Mouse (Mus musculus) MN1 (cell line): ENCODE data around the gene Cd36.

Source experiments
- DNase-seq: peaks from one replicate; pipeline ENCODE4 v3.0.0-alpha.2; 2016; ENCODE audit warnings: low spot score

Cd36 gene

DNA sequence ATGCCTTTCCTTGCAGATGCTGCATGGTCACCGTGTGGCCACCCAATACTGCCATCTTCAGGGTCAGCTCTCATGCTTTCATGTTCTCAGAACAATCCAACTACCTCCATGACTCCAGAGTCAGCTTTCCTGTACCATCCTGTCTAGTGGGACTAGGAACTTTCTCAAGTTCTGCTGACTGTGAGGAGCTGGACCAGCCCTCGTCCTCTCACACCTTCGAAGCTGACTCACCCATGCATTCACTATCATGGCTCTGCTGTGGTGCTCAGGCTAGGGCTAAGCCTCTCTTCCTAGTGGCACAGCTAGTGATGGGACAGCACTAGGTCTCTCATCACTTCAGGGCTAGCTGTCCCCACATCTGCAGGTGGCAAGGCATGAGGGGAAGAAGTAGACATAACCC is 30.7 kb downstream of the Cd36 start:
- no peak for DNase-seq

DNA sequence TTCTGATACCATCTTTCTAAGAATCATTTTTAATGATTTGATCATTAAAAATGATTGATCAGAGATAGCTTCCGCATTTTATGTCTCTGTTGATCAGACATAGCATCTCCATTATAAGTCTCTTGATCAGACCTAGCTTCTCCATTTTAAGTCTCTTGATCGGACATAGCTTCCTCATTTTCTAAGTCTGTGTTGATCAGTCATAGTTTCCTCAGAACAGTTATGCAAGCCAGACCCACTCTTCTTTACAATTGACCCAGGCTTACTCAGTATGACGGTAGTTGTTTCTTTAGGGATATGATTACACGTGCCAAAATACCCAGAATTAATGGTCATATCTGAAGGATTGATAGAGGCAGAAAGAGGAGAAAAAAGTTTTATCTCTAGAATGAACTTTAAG is 31.3 kb downstream of the Cd36 start:
- DNase-seq = no peak

DNA sequence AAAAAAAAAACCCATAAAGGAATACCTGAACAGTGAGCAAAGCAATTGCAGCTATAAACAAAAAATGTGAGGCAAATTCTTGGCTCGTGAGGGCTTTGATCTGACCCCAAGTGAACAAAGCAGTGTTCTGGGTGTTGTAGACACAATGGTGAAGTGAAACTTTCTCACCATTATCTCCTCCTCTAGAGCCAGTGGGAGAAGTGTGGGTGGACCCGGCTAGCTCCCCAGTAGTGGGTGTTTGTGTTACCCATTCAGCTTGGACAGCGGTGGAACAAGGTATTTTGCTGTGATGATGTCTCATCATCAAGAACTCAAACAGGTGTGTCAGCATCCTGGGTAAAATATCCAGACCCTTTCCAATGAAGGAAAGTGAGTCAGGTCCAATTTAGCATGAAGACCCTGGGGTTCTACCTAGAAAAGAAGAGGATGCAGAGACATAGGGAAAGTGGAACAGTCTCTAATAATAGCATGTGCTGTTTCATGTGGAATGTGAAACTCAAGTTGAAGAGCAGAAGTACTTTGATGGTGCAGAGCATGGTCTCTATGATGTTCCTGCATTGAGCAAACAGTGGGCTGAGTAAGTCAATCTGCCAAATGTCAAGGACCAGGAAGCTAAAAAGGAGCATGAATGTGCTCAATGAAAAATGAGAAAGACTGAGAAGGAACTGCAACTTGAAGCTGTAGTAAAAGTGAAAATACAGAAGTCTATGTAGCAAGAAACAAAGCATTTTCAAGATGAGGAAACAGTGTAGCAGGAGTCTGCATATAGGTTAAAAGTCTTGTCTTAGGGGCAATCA is 34.3 kb downstream of the Cd36 start:
- no peak for DNase-seq

DNA sequence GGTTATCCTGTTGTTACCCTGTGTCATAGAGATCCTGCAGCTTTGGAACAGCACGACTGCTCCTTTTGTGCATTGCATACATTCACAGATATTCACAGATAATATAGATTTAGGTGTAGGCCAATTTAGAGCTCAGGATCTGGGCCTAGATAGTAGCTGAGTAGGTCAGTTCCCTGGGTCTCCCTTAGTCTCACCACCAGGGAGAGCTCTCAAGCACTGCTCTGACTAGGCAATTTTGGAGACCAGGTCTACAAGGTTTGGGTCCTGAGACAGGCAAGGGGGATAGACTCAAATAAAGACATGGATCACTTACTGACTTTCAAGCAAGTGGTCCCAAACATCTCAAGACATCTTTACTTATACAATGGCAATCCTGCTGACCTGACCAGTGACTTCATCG is 38.0 kb downstream of the Cd36 start:
- no peak for DNase-seq

DNA sequence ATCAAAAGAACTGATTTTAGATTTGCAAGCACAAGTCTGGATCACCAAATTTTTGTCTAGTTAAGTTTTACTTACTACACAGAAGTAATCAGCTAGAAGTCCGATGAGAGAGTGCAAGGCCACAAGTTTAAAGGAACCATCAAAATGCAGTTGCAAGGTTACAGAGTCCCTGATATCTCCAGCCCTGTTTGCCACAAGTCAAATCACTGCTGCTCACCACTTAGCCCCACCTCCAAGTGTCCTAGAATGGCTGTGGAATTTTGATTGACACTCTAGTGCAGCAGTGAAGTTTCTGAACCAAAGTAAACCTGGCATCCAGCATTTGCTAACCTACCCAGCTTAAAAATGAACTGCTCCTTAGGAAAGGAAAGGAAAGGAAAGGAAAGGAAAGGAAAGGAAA is 39.0 kb downstream of the Cd36 start:
- DNase-seq = no peak

DNA sequence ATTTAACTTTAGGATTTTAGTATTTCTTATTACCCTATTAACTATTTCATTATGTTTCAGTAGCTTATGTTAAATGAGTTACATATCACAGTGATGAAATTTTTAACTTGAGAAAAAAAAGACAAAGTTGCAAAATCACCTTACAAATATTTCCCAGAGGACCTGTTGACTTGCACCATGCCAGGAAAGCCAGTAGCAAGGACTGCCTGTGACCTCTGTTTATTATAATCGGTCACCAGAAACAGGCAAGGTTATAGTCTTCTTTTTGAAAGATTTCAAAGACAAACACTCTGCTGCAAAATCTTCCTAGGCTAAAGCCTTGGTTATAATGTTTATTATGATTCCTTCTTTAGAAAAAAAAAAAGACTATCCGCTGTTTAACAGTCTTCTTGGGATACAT is 39.9 kb downstream of the Cd36 start:
- no peak for DNase-seq

DNA sequence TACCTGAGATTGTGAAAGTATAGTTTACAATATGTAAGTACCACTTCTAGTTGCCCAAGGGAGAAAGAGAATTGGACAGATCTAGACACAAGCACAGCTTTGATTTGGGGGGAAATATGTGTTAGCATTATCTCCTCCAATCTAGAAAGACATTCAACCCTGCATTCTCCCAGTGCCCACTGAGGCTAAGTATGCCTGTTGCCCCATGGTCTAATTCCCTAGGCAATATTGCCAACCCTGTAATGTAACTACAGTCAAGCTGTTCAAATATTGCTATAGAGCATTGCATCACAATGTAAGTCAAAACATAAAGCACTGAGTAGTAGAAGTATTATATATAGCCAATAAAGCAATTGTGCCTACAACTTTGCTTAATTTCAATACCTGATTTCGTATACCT is 40.3 kb downstream of the Cd36 start:
- DNase-seq = no peak

DNA sequence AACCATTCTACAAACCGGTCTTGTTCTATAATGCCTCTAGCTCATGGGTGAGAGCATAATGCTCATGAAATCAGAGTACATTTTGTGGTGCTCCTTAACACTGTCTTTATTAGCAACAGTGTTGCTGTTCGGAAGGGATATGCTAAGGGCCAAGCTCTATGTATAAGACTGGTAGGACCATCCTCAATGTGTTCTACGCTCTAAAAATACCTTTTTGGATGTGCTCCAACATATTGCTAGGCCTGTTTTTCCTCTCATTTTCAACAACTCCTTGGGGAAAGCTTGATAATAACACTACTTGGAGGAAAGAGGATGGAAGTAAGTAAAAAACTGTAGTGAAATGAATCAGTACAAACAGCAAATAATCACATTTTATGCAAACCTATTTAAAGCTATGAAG is 44.7 kb downstream of the Cd36 start:
- no peak for DNase-seq

DNA sequence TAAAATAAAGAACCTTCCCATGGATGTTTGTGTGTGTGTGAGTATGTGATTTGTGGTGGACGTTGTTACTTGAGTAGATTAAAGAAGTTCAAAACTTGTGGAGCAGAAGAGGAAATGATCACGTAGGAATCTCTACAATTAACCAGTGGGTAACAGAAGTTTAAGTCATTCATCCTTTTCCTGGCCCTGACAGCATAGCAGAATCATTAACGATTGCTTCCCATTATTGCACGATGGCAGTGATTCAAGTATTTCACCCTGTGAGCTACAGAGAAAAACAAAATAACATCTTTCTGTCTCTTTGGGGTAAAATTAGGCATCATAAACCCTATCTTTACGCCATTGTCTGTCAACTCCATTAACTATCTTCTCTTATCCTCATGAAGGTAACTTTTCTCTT is 45.3 kb downstream of the Cd36 start:
- no peak for DNase-seq

DNA sequence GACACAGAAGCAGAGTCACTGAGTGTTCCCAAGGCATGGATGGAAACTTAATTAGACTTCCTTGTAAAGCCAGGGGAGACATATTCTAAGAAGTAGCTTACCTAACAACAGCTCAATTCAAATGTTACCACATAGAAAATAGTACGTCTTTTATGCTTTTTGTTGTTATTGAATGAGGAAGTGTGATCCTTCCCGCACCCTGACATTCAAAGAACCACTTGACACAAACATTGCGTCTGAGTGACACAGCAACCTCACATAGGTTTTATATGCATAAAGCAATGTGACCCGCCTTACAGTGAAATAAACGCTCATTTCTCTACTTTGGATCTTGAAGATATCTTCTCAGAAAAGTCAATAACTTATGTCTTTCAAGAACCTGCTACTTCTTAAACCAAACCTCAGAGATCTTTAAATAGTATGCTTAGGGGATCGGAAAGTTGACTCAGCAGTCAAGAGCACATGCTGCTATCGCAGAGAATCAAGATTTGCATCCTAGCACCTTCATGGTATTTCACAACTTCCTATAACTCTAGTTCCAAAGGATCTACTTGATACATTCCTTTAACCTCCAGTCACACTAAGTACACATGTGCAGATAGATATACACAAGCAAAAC is 46.4 kb downstream of the Cd36 start:
- no peak for DNase-seq

DNA sequence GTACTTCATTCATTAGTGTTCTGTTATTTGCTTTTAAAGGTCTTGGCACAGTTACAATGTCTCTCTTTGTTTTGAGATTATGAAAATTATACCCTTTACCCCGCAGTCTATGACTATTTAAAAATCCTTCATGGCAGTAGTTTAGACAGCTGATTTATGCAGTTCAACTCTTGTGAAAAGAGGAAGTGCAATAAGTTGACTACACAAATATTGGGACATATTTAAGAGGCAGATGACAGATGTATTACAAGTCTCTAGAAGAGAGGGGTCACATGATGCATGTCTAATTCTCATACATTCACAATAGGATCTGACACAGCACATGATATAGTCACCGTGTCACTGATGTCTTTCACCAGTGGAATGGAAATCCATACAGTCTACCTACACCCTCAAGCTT is 49.1 kb downstream of the Cd36 start:
- DNase-seq = no peak

DNA sequence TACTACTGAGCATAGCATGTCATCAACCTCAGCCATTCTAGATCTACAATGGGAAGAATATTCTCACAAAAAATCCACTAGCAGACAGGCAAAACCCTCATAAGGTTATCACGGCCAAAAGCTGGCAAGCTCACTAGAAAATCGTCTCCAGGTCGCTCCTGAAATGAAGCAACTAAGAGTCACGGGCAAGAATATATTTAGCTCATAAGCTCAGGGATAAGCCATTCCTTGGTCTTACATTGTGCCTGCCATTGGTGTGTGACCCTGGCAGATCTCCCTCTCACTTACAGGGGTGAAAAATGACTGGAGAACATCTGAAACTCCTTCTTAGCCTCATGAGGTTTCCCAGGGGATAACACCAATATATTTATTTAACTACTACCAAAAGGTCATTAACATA is 52.2 kb downstream of the Cd36 start:
- no peak for DNase-seq

DNA sequence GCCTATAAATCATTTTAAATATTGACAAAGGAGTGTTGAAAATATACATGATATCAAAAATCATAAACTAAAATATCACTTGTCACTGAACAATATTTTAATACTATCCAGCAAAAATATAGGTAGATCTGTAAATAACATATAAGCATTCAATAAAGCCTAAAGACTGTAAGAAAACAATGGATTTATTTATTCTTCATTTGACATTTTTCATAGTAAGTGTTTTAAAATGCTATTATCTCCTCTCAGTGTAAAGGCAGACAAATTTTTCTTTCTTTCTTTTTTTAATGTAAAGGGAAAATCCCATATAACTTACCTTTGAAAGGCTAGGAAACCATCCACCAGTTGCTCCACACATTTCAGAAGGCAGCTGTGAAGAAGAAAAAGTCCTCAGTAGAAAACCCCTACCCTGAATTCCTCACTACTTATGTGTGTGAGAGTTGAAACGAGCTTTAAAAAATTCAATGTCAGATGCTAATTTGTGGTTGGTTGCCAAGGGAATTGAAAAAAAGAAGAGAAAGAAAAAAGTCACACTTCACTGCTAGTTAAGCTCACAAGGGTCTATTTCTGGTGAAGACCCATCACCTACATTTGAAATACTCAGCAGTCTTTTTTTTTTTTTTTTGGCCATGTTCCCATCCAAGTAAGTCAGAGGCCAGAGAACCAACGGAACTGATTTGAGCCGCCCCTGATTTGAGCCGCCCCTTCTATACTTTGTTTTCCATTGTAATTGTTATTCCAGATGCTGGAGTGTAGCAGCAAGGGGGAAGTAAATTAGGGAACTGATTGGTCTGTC is 53.1 kb downstream of the Cd36 start:
- DNase-seq = no peak

DNA sequence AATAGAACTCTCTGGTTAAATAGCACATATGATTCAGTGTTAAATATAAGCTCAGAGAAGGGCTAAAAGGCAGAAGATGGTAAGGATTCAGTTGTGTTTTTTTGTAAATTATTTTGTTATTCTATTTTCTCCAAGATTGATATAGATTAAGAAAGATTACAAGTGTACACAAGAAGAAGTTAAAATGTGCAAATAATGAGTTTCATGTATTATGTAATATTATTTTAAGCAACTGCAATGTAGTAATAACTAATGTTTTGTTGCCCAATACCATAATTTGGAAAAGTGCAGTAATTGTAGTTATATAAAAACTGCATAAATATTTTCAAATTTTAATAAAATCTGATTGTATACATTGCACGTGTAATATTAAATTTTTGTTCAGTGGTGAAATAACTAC is 54.8 kb downstream of the Cd36 start:
- DNase-seq = no peak

DNA sequence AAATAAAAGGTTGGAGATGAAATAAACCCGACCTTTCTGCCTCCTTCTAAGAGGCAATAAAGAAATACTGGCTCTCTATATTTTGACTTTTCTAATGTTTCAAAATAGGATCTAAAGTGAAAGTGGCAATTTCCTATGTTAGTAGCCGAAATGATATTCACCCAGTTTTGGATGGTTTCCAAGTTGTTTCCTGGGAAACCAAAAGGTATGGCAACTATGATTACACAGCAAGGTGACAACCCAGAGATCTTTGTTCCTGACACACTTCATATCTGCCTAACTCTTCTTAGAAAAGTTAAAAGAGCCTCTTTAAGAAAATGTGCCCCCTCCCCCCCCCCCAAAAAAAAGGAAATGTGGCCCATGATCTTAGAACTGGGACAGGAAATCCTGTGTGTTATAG is 58.1 kb downstream of the Cd36 start:
- DNase-seq = no peak

DNA sequence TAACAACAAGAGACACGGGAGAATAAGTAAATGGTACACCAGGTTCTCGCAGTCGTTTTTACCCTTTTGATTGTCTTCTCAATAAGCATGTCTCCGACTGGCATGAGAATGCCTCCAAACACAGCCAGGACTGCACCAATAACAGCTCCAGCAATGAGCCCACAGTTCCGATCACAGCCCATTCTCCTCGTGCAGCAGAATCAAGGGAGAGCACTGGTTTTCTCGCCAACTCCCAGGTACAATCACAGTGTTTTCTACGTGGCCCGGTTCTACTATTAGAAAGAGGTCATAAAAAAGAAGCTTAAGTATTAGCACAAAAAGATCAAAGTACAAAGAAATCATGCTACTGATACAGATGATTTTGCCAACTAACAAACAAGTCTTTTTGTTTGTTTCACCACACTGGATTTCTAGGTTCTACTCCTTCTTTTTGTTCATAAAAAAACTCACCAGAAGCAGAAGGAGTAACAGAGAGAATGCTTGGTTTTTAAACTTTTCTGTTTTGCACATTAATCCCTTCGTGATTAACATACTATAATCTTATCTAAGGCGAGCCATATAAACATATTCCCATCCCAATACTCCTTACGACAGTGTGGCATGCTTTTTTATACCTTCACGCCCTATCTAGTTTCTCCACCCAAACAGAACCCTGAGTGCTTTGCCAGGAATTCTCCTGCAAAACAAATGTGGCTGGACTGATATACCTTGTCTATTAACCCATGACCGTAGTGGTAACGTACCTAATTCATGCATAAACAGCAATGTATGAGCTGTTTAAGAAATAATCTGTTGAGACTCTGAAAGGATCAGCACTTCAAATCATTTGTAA is 59.7 kb downstream of the Cd36 start:
- no peak for DNase-seq

DNA sequence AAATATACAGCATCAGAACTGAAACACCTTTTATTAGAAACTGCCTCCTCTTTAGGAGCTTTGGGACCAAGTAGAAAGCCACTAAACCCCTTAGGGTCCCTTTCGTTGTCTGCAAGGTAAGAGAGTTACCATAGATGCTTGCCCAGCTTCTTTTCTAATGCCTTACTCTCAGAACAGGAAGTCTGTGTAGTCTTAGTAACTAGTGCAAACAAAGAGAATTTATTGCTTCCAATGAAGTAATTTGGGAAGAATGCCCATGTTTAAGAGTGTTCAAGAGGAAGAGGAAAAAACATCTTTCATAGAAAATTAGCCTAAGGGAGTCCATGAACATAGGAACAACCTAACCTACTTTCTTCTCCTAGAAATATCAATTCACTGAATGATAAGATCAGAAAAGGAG is 67.2 kb downstream of the Cd36 start:
- no peak for DNase-seq

DNA sequence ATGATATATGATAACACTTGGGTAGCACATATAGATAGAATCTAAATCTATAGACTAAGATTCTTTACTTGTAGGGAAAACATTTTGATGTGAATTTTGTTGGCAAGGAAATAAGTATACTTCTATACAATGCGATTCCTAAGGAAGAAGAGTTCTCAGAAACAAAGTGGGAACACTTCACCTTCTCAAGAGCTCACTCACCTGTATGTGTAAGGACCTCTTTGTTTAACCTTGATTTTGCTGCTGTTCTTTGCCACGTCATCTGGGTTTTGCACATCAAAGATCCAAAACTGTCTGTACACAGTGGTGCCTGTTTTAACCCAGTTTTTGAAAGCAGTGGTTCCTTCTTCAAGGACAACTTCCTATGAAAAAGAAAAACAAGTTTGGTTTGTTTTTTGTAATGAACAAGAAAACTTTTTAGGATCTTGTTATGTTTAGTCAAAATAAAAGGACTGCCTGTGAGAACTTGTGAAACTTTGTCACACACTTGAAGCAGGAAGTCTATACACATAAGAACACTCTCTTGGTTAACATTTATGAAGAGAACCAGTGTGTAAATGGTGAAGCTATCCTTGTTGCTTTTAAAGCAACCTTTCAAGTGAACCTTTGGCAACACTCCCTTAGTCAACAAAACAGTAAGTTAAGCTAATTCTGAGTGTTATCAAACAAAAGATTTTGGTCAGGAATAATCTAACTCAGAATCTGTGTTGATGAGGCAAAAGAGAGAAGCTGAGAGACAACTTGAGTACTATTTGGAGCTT is 68.2 kb downstream of the Cd36 start:
- DNase-seq = no peak

DNA sequence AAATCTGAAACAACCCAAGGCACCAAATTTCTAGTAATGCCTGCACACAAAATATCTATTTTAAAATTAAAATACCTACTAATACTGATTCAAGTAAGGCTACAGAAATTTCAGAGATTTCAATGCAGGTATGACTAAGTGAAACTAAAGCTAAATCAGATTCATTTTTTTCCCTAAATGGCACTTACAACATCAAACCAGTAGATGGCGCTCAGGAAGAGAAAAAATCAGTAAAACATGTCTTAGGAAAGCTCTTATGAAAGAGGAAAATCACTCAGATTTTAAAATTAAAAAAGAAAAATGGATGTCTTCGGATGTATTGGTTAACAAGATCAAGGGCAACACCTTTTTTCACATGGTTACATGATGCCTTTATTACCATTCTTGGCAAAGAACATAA is 72.4 kb downstream of the Cd36 start:
- DNase-seq = peak; percentile 8

DNA sequence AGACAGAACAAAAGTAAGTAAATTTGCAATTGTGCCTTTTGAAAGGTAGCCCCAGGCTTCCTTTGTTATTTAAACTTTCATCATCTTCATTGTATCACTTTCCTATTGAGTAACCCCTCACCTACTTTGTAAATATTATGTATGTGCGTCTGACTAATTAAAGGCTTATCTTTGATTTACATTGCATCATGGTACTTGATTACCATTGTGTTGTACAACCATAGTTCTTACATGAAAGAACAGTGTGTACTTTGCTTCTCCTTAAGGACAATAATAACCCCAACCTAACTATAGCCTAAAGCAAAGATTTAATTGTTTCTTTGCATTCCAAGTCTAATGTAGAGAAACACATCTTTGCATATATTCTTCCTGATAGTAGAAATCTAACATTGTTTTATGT is 78.3 kb downstream of the Cd36 start:
- DNase-seq = no peak

DNA sequence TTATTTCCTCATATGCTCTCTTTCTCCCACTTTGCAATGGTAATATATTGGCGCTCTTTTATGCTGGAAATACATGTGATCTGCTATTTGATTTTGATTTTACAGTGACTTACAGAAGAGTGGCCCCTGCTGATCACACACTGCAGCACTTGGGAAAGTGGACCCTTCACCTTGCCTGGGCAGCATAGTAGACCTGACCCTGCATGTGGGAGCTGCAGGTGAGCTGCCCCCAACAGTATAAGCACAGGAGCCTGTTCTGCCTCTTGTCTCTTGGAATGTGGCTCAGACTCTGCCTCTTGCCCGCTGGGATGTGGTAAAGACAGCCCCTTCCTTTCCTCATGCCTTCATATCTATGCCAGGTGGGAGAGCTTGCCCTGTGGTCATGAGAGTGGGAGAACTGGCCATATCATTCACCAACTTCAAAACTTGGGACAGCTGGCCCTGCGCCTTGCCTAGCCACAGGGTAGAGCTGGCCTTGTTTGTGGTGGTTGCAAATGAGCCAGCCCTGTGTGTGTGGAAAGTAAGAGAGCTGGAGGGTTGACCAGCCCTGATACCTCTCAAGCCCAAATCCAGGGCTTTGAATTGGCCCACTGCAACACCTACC is 81.7 kb downstream of the Cd36 start:
- DNase-seq = no peak
